Mouse (Mus musculus) spleen, adult 2 months (tissue): ENCODE measurements around the gene Fgfr2. TPM values are rescaled to one million over a fixed set of nuclear protein-coding genes. Genes with fewer than 3 reads are reported as not detected.
A peak's percentile ranks its signal among the peaks of the same experiment; 100 is the strongest.

Source experiments
- DNase-seq, 2 experiments: peaks; one replicate each; pipeline versions ENCODE4 v3.0.0 to v3.0.0-alpha.2; 2012 to 2021; ENCODE audit warnings: low spot score in 2 of 2, low read depth in 1 of 2
- H3K27ac ChIP-seq: fragments of 200-500 bp; 2 replicates; pipeline ENCODE4 v1.5.1; 2012; ENCODE audit warnings: low read length, inconsistent platforms; ENCODE audit not compliant: insufficient read depth
- H3K27me3 ChIP-seq: fragments of 200-500 bp; 2 replicates; pipeline ENCODE4 v1.6.1; 2012; ENCODE audit warnings: mild to moderate bottlenecking, moderate library complexity, low read length, inconsistent platforms; ENCODE audit not compliant: control insufficient read depth, insufficient read depth
- H3K36me3 ChIP-seq: fragments of 200-500 bp; 2 replicates; pipeline ENCODE4 v1.6.1; 2012; ENCODE audit warnings: mild to moderate bottlenecking, low read length, inconsistent platforms; ENCODE audit not compliant: control insufficient read depth, insufficient read depth
- H3K4me1 ChIP-seq: fragments of 200-500 bp; 2 replicates; pipeline ENCODE4 v1.6.1; 2011; ENCODE audit warnings: inconsistent platforms; ENCODE audit not compliant: control insufficient read depth, insufficient read depth, insufficient read length
- H3K4me3 ChIP-seq: fragments of 200-500 bp; 2 replicates; pipeline ENCODE4 v1.5.1; 2011; ENCODE audit warnings: mild to moderate bottlenecking, inconsistent platforms; ENCODE audit not compliant: insufficient read depth, insufficient read length; ENCODE audit errors: extremely low read depth
- CTCF ChIP-seq: fragments of 200-500 bp; IDR thresholded peaks from 2 replicates; pipeline ENCODE4 v1.5.1; 2011; ENCODE audit warnings: mild to moderate bottlenecking, inconsistent platforms; ENCODE audit not compliant: insufficient read depth, insufficient read length, insufficient replicate concordance; ENCODE audit errors: extremely low read depth
- POLR2A ChIP-seq: fragments of 200-500 bp; IDR thresholded peaks from 2 replicates; pipeline ENCODE4 v1.6.1; 2011; ENCODE audit warnings: low read depth, low read length, inconsistent platforms
- WGBS: fragments of 180-500 bp; shearing (Covaris S2); methylation state at CpG from one replicate; pipeline ENCODE4 v1.1.7; 2018; 5-methylcytosine and 5-hydroxymethylcytosine counted together
- polyA plus RNA-seq: library from polyadenylated mRNA; depleted of rRNA; stranded (reverse); fragments of >200 nt; gene quantifications from 2 replicates; pipeline ENCODE4 v1.2.3, GENCODE M21; 2012

The Fgfr2 gene
- polyA plus RNA-seq, 1 experiment: 1.6 TPM

- 90% methylated on average over 5 of the region's 5 CpGs for WGBS
- H3K4me3 ChIP-seq: no peak overlapping the region
Measured at GRCm38 (mm10) chr7:132742912-132743311, 380.2 kb downstream of the Fgfr2 start.

DNA sequence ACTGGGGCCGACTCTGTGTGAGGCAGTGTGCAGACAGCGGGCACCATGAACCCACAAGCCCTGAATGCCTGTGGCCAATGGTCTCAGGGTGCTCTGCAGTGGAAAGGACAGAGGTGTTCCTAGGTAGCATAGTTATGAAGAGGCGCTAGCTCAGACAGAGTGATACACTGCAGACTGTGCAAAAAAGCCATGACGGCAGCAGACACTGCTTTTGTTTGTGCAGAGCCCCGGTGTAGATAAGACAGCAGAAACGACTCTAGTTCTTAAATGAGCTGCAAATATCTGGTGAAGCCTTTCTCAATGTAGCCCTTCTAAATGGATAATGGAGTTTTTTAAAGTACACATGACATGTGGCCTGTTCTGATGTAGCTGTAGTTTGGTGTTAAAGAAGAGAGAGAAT, 383.3 kb downstream of the Fgfr2 start:
- H3K4me1 ChIP-seq: peaks cover 28% of the 10 kb centered on the region
- H3K4me3 ChIP-seq: no peak overlapping the region
- H3K27ac ChIP-seq: no peak overlapping the region

More at GRCm38 (mm10) chr7:132742912-132743311, 380.2 kb downstream of the Fgfr2 start:
- DNase-seq: no peak
- peaks cover 7% of the 10 kb centered on the region; the same call in 1 of the 2 replicates for H3K4me1 ChIP-seq
- H3K27ac ChIP-seq: no peak overlapping the region
- peaks cover 6% of the 10 kb centered on the region for H3K36me3 ChIP-seq
- TF ChIP-seq CTCF (no peak), POLR2A (no peak)
- H3K27me3 ChIP-seq: no peaks in the 10 kb centered on the region

DNA sequence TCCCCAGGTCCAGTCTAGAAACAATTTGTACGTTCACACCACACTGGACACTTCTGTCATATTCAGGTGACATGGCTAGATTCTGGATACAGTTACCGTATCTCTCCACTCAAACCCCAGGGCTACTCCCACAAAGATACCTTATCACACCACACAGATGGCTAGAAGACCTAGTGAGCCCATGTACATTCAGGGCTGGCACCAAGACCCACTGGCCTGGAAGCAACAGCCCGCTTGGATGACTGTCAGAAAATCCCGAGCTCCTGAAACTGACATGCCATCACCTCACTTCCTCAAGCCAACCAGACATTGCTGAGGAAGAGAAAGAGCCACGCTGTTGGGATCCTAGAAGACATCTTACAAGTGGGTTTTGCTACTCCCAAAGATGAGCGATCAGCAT, 384.3 kb downstream of the Fgfr2 start:
- no peaks in the 10 kb centered on the region for H3K27me3 ChIP-seq
- H3K27ac ChIP-seq: no peak overlapping the region
- peaks cover 6% of the 10 kb centered on the region for H3K36me3 ChIP-seq
- no peak for TF ChIP-seq POLR2A
- TF ChIP-seq CTCF: no peak
- no peak for DNase-seq
- H3K4me1 ChIP-seq: peaks cover 28% of the 10 kb centered on the region
- H3K4me3 ChIP-seq: no peak overlapping the region
- 76% methylated on average over 6 of the region's 6 CpGs for WGBS

More for the DNA sequence above, 383.3 kb downstream of the Fgfr2 start:
- no peak for DNase-seq
- Histone ChIP-seq H3K27me3 (no peaks in the 10 kb centered on the region), H3K36me3 (peaks cover 6% of the 10 kb centered on the region)
- WGBS: 85% methylated on average over 6 of the region's 6 CpGs
- TF ChIP-seq CTCF (no peak), POLR2A (no peak)

DNA sequence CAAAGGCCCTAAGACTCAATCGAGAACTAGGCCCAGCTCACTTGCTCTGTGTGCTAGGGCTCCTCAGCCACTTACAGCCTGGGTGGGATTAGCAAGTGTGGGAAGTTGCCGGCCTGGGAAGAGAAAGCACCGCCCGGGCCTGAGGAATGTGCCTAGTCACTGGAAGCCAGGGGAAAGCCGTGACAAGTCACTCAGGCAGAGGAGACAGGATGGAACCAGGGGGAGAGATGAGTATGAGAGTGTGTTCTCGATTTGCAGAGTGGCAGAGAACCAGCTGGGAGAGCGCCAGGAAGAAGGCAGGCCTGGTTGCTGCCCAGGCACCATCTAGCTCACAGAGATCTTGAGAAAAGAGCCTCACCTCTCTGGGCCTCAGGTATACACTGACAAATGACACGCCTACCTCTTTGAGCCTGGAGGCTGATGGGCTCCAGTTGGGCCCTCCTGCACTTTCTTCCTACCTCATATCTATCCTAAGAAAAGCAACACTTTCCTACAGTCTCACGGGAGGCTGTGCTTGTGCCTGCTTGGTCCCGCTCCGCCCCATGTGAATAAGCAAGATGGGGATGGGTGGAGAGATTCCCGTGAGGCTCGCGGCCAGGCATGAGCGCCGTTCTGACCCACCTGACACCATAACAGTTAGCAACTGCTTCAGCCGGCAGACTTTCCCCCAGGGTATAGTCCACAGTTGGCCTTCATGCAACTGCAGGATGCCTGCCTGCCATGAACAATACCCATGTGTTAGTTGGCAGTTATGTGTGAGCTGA, 386.9 kb downstream of the Fgfr2 start:
- peaks cover 28% of the 10 kb centered on the region for H3K4me1 ChIP-seq
- 0 out of 2 replicates have a peak, but pooled peaks cover 1% of the 10 kb centered on the region for H3K36me3 ChIP-seq
- TF ChIP-seq CTCF: no peak
- TF ChIP-seq POLR2A: no peak
- H3K27me3 ChIP-seq: no peaks in the 10 kb centered on the region
- H3K27ac ChIP-seq: peak overlapping the region; percentile 90
- no peak overlapping the region for H3K4me3 ChIP-seq
- no peak for DNase-seq
- WGBS: 48% methylated on average over 17 of the region's 17 CpGs

DNA sequence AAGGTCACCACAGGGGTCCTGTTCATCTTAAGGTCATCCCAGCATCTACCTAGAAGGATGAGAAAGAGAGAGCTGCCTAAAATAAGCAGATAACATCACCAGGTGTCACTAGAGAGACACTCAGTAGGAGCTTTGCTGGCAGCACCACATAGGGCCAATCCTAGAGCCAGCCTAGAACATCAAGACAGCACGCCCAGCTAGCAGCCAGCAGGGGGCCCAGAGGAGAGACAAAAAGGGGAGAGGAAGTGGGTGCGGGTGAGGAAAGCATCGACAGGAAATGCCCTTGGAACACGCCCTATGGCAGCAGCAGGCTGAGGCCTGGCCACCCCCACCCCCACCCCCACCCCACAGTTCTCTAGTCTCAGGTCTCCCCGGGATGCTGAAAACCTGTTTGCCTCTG, 388.0 kb downstream of the Fgfr2 start:
- Histone ChIP-seq H3K4me3 (no peak overlapping the region), H3K27me3 (no peaks in the 10 kb centered on the region), H3K4me1 (peaks cover 32% of the 10 kb centered on the region), H3K27ac (peak overlapping the region; percentile 90), H3K36me3 (0 out of 2 replicates have a peak, but pooled peaks cover 1% of the 10 kb centered on the region)
- peak; percentile 89 to 91 for DNase-seq
- TF ChIP-seq POLR2A (no peak), CTCF (peak; percentile 88)
- WGBS: 0% methylated on average over 5 of the region's 5 CpGs

- Histone ChIP-seq H3K27me3 (no peaks in the 10 kb centered on the region), H3K36me3 (0 out of 2 replicates have a peak, but pooled peaks cover 2% of the 10 kb centered on the region), H3K4me1 (peaks cover 40% of the 10 kb centered on the region), H3K4me3 (no peak overlapping the region), H3K27ac (no peak overlapping the region)
- 97% methylated on average over 9 of the region's 9 CpGs for WGBS
- no peak for DNase-seq
- no peak for TF ChIP-seq CTCF
- no peak for TF ChIP-seq POLR2A
Measured at GRCm38 (mm10) chr7:132734222-132734621, 388.9 kb downstream of the Fgfr2 start.

GRCm38 (mm10) chr7:132733521-132733920, 389.6 kb downstream of the Fgfr2 start:
- no peaks in the 10 kb centered on the region for H3K27me3 ChIP-seq
- TF ChIP-seq POLR2A (no peak), CTCF (no peak)
- no peak for DNase-seq
- peaks cover 39% of the 10 kb centered on the region for H3K4me1 ChIP-seq
- 0 out of 2 replicates have a peak, but pooled peaks cover 2% of the 10 kb centered on the region for H3K36me3 ChIP-seq
- 89% methylated on average over 6 of the region's 6 CpGs for WGBS
- H3K4me3 ChIP-seq: no peak overlapping the region
- H3K27ac ChIP-seq: 0 out of 2 replicates have a peak overlapping the region, but pooled peaks have one; percentile 2
